Mouse (Mus musculus) lung, postnatal 0 days (tissue): ENCODE data around the gene Tm7sf3. TPM values are rescaled to one million over a fixed set of nuclear protein-coding genes. Genes with fewer than 3 reads are reported as not detected.

Source experiments
- ATAC-seq: fragments of 200-750 bp; cut with Nextera tagmentation; 2 replicates; pipeline ENCODE4 v1.8.0; 2017; ENCODE audit warnings: moderate library complexity
- DNase-seq: peaks from one replicate; pipeline ENCODE4 v3.0.0-alpha.2; 2016; ENCODE audit warnings: low spot score
- H3K27ac ChIP-seq: fragments of 300-500 bp; sonication (generic); 2 replicates; pipeline ENCODE4 v1.5.1; 2014; ENCODE audit warnings: antibody characterized with exemption, mild to moderate bottlenecking, low read length, mixed read lengths
- H3K27me3 ChIP-seq: fragments of 300-500 bp; sonication (generic); replicated peaks from 2 replicates; pipeline ENCODE4 v1.6.1; 2014; ENCODE audit warnings: low read length, mixed read lengths; ENCODE audit not compliant: insufficient read depth
- H3K36me3 ChIP-seq: fragments of 300-500 bp; sonication (generic); 2 replicates; pipeline ENCODE4 v1.6.1; 2014; ENCODE audit warnings: low read length, mixed read lengths; ENCODE audit not compliant: insufficient read depth
- H3K4me1 ChIP-seq: fragments of 300-500 bp; sonication (generic); 2 replicates; pipeline ENCODE4 v1.6.1; 2014; ENCODE audit warnings: antibody characterized with exemption, low read depth, low read length, mixed read lengths; ENCODE audit not compliant: insufficient read depth
- H3K4me2 ChIP-seq: fragments of 300-500 bp; sonication (generic); replicated peaks from 2 replicates; pipeline ENCODE4 v1.6.1; 2014; ENCODE audit warnings: low read depth, mild to moderate bottlenecking, low read length, moderate library complexity, mixed read lengths
- H3K4me3 ChIP-seq: fragments of 300-500 bp; sonication (generic); 2 replicates; pipeline ENCODE4 v1.5.1; 2014; ENCODE audit warnings: low read depth, low read length
- H3K9ac ChIP-seq: fragments of 300-500 bp; sonication (generic); replicated peaks from 2 replicates; pipeline ENCODE4 v1.6.1; 2014; ENCODE audit warnings: low read depth, mild to moderate bottlenecking
- H3K9me3 ChIP-seq: fragments of 300-500 bp; sonication (generic); 2 replicates; pipeline ENCODE4 v1.6.1; 2016; ENCODE audit warnings: low read length, mixed read lengths
- CTCF ChIP-seq: IDR thresholded peaks from 2 replicates; pipeline ENCODE4 v1.5.1; 2016; ENCODE audit warnings: antibody characterized with exemption, mild to moderate bottlenecking
- EP300 ChIP-seq: IDR thresholded peaks from 2 replicates; pipeline ENCODE4 v1.6.1; 2016; ENCODE audit warnings: antibody characterized with exemption, mild to moderate bottlenecking, control low read depth
- WGBS: fragments of 180-500 bp; shearing (Covaris S2); extraction: QIAGEN DNeasy Blood & Tissue Kit; methylation state at CpG from one replicate; pipeline ENCODE4 v1.1.7; 2014; 5-methylcytosine and 5-hydroxymethylcytosine counted together
- polyA plus RNA-seq: library from polyadenylated mRNA; unstranded; fragments of >200 nt; fragmentation: Nextera tagmentation; extraction: Ambion mirVana; gene quantifications from 2 replicates; pipeline ENCODE4 v1.2.1, GENCODE M21; 2015

Gene Tm7sf3
- polyA plus RNA-seq, 1 experiment from 2014 or later: 21.7 TPM

DNA sequence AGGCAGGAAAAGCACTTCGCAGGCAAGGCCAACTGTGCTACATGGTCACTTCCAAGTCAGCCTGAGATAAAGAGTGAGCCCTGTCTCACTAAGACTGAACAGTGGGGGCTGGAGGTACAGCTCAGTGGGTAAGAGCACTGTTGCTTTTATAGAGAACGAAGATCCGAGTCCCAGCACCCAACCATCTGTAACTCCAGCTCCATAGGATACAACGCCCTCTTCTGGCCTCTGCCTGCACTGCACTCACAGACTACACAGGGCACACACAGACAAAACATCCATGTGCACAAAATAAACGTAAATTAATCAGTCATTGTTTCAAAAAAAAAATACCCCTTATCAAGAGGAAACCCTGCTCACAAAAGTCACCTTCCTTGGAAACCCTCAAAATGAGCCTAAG, 28.7 kb downstream of the Tm7sf3 start:
- WGBS: 90% methylated on average over 5 of the region's 5 CpGs
- peaks cover 10% of the 10 kb centered on the region for H3K36me3 ChIP-seq

DNA sequence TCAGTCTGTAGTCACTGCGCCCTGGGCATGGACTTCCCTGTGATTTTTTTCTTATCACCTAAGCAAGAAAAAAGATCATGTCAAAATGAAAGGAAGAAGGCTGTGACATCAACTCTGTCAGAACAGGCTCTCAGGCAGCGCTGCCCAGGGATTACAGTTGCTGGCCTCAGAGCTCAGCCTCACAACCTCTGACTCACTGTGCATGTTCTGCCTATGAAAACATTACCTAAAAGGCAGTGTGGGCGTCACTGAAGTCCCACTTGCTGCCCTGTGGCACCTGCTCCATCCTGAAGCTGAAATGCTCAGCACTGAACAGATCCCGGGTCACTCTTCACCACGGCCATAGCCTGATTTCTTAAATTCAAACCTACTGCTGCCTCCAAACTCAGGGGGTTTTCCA, 29.9 kb downstream of the Tm7sf3 start:
- H3K4me3 ChIP-seq: no peak overlapping the region
- no peaks in the 10 kb centered on the region for H3K4me1 ChIP-seq
- H3K27ac ChIP-seq: no peak overlapping the region
- TF ChIP-seq CTCF: no peak
- TF ChIP-seq EP300: no peak
- DNase-seq (no peak), ATAC-seq (no peak)
- H3K4me2 ChIP-seq: no peak overlapping the region
- no peaks in the 10 kb centered on the region for H3K27me3 ChIP-seq
- 83% methylated on average over 5 of the region's 5 CpGs for WGBS
- no peaks in the 10 kb centered on the region for H3K9me3 ChIP-seq
- H3K36me3 ChIP-seq: peaks cover 7% of the 10 kb centered on the region
- no peak overlapping the region for H3K9ac ChIP-seq

More for the DNA sequence above, 28.7 kb downstream of the Tm7sf3 start:
- H3K9ac ChIP-seq: no peak overlapping the region
- no peaks in the 10 kb centered on the region for H3K9me3 ChIP-seq
- no peaks in the 10 kb centered on the region for H3K27me3 ChIP-seq
- H3K4me1 ChIP-seq: no peaks in the 10 kb centered on the region
- H3K4me3 ChIP-seq: no peak overlapping the region
- no peak overlapping the region for H3K4me2 ChIP-seq
- no peak overlapping the region for H3K27ac ChIP-seq
- TF ChIP-seq CTCF (no peak), EP300 (no peak)
- DNase-seq (no peak), ATAC-seq (no peak)

DNA sequence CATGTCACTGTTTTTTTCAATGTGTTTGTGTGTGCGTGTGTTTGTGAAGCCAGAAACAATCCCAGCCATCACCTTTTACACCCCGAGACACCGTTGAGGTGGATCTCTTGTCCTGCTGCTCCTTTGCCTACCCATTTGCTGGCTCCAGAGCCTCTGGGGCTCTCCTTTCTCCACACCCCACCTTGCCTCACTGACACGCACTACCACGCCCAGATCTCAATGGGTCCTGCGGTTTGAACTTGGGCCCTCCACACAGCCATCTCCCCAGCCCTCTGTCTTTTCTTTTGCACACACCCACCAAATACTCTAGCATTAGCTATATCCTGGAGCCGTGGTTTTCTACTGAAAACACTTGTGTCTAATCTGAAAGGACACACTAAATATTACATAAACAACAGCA, 30.7 kb downstream of the Tm7sf3 start:
- H3K36me3 ChIP-seq: peaks cover 7% of the 10 kb centered on the region
- TF ChIP-seq EP300 (no peak), CTCF (no peak)

DNA sequence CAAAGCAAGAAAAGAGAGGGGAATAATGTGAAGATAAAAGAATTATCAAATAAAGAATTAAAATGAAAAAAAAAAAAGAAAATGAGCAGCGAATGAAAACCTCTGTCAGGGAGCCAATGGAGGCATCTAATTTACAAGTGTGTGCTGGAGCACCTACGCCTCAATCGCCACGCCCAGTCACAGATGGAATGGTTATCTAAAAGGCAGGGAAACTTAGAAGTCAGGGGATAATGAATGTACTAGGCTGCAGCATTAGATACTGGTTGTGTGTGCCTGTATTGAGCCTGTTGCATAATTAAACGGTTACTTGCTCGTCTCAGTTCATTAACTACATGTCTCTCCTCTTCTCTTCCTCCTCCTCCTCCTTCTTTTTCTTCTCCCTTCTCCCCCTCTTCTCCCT, 31.2 kb downstream of the Tm7sf3 start:
- H3K4me3 ChIP-seq: no peak overlapping the region
- no peaks in the 10 kb centered on the region for H3K4me1 ChIP-seq
- ATAC-seq (no peak), DNase-seq (no peak)
- H3K4me2 ChIP-seq: no peak overlapping the region
- peaks cover 7% of the 10 kb centered on the region for H3K36me3 ChIP-seq
- H3K9me3 ChIP-seq: no peaks in the 10 kb centered on the region
- WGBS: 88% methylated on average over 6 of the region's 6 CpGs
- TF ChIP-seq EP300 (no peak), CTCF (no peak)
- H3K27ac ChIP-seq: no peak overlapping the region
- H3K9ac ChIP-seq: no peak overlapping the region
- H3K27me3 ChIP-seq: no peaks in the 10 kb centered on the region

More for the DNA sequence above, 30.7 kb downstream of the Tm7sf3 start:
- no peak overlapping the region for H3K9ac ChIP-seq
- ATAC-seq (no peak), DNase-seq (no peak)
- H3K9me3 ChIP-seq: no peaks in the 10 kb centered on the region
- 92% methylated on average over 7 of the region's 7 CpGs for WGBS
- no peak overlapping the region for H3K4me2 ChIP-seq
- no peak overlapping the region for H3K4me3 ChIP-seq
- no peaks in the 10 kb centered on the region for H3K27me3 ChIP-seq
- no peak overlapping the region for H3K27ac ChIP-seq
- H3K4me1 ChIP-seq: no peaks in the 10 kb centered on the region

DNA sequence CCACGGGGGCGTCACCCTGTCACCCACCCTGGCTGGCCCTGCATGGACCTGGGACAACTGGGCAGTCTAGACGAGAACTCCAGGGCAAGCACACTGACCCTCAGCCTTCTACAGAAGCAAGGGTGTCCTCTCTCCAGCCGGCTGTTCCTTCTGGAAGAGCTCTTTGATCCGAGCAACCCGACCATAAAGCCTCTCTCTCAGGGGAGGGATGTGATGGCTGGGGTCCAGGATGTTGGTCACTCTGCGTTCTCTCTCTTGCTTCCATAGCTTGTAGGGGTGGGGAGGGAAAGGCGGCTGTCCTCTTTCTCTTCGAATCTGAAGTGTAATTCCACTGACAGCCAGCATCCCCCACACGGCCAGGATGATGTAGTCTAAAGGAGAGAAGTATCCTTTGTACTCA, 39.0 kb downstream of the Tm7sf3 start:
- no peaks in the 10 kb centered on the region for H3K27me3 ChIP-seq
- H3K36me3 ChIP-seq: peaks cover 17% of the 10 kb centered on the region; the same call in 1 of the 2 replicates
- H3K9me3 ChIP-seq: no peaks in the 10 kb centered on the region
- H3K4me2 ChIP-seq: no peak overlapping the region
- H3K4me1 ChIP-seq: no peaks in the 10 kb centered on the region
- ATAC-seq (no peak), DNase-seq (no peak)
- H3K27ac ChIP-seq: no peak overlapping the region
- TF ChIP-seq EP300 (no peak), CTCF (no peak)
- WGBS: 82% methylated on average over 10 of the region's 10 CpGs
- no peak overlapping the region for H3K4me3 ChIP-seq
- no peak overlapping the region for H3K9ac ChIP-seq

DNA sequence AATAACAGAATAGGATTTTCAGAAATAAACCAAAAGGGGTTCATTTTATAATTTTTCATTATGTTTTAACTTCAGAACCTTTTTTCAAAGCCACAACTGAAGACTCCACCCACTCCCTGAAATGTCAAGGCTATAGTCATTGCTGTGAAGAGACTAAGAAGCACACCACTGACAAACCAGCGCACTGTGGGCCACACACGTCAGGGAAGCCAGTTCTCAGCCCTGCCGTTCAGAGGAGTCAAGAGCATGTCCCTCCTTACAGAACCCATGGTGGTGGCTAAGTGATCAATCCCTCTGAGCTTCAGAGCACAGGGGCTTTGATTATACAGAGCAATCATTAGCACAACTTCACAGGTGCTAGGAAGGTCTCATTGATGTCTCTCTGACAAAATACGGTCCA, 40.0 kb downstream of the Tm7sf3 start:
- Histone ChIP-seq H3K4me2 (no peak overlapping the region), H3K36me3 (peaks cover 17% of the 10 kb centered on the region; the same call in 1 of the 2 replicates), H3K27me3 (no peaks in the 10 kb centered on the region), H3K4me1 (no peaks in the 10 kb centered on the region), H3K9ac (no peak overlapping the region), H3K27ac (no peak overlapping the region), H3K4me3 (no peak overlapping the region), H3K9me3 (no peaks in the 10 kb centered on the region)
- TF ChIP-seq EP300: no peak
- TF ChIP-seq CTCF: no peak
- ATAC-seq: no peak
- WGBS: 75% methylated on average over 4 of the region's 4 CpGs
- no peak for DNase-seq

DNA sequence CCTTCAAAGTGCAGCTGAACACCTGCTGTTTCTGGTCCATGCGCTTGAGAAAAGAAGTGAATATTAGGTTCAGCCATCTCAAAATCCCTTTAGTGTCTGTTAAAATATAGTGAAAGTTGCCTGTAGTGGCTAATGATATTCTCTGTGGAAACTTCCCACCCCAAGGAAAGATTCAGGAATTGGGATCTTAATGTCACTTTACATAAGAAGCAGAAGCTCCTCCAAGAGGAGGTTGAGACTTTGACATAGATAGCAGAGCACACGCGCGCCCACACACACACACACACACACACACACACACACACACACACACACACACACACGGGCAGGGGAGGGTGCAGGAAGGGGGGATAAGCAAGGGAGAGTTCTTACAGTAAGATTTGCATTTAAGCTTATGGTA, 57.5 kb downstream of the Tm7sf3 start:
- Histone ChIP-seq H3K27me3 (no peaks in the 10 kb centered on the region), H3K36me3 (peaks cover 21% of the 10 kb centered on the region; the same call in 1 of the 2 replicates), H3K4me1 (peaks cover 4% of the 10 kb centered on the region; the same call in 1 of the 2 replicates), H3K27ac (no peak overlapping the region), H3K4me3 (no peak overlapping the region), H3K4me2 (no peak overlapping the region), H3K9me3 (no peaks in the 10 kb centered on the region), H3K9ac (no peak overlapping the region)
- WGBS: 98% methylated on average over 4 of the region's 5 CpGs
- DNase-seq (no peak), ATAC-seq (no peak)
- TF ChIP-seq CTCF (no peak), EP300 (no peak)
